Mouse (Mus musculus) stomach, embryonic 16.5 days (tissue): ENCODE data around the gene Mars2. TPM values are rescaled to one million over a fixed set of nuclear protein-coding genes. Genes with fewer than 3 reads are reported as not detected.

Experiments
- ATAC-seq: fragments of 200-750 bp; cut with Nextera tagmentation; 2 replicates; pipeline ENCODE4 v1.8.0; 2017; ENCODE audit warnings: moderate number of reproducible peaks, moderate TSS enrichment; ENCODE audit not compliant: insufficient read depth, low FRiP score
- H3K27ac ChIP-seq: fragments of 300-500 bp; sonication (generic); 2 replicates; pipeline ENCODE4 v1.5.1; 2014; ENCODE audit warnings: low read length
- H3K27me3 ChIP-seq: fragments of 300-500 bp; sonication (generic); 2 replicates; pipeline ENCODE4 v1.6.1; 2014; ENCODE audit warnings: low read length, control low read depth, mixed read lengths; ENCODE audit not compliant: control insufficient read depth, insufficient read depth
- H3K36me3 ChIP-seq: fragments of 300-500 bp; sonication (generic); 2 replicates; pipeline ENCODE4 v1.6.1; 2014; ENCODE audit warnings: low read length; ENCODE audit not compliant: control insufficient read depth, insufficient read depth
- H3K4me1 ChIP-seq: fragments of 300-500 bp; sonication (generic); 2 replicates; pipeline ENCODE4 v1.6.1; 2014; ENCODE audit warnings: low read length, control low read depth, mixed read lengths; ENCODE audit not compliant: control insufficient read depth, insufficient read depth
- H3K4me2 ChIP-seq: fragments of 300-500 bp; sonication (generic); 2 replicates; pipeline ENCODE4 v1.6.1; 2014; ENCODE audit warnings: low read depth, low read length, mixed read lengths
- H3K4me3 ChIP-seq: fragments of 300-500 bp; sonication (generic); replicated peaks from 2 replicates; pipeline ENCODE4 v1.5.1; 2014; ENCODE audit warnings: mild to moderate bottlenecking, low read length
- H3K9ac ChIP-seq: fragments of 300-500 bp; sonication (generic); 2 replicates; pipeline ENCODE4 v1.6.1; 2014; ENCODE audit warnings: low read length
- H3K9me3 ChIP-seq: fragments of 300-500 bp; sonication (generic); replicated peaks from 2 replicates; pipeline ENCODE4 v1.6.1; 2016; ENCODE audit warnings: low read length, control low read depth; ENCODE audit not compliant: control insufficient read depth
- WGBS: fragments of 180-500 bp; shearing (Covaris S2); extraction: QIAGEN DNeasy Blood & Tissue Kit; methylation state at CpG from one replicate; pipeline ENCODE4 v1.1.7; 2014; 5-methylcytosine and 5-hydroxymethylcytosine counted together
- polyA plus RNA-seq: library from polyadenylated mRNA; unstranded; fragments of >200 nt; fragmentation: Nextera tagmentation; extraction: Ambion mirVana; gene quantifications from 2 replicates; pipeline ENCODE4 v1.2.1, GENCODE M21; 2015

Mars2 gene
- polyA plus RNA-seq, 1 experiment from 2014 or later, result 3.9 TPM

- Histone ChIP-seq H3K9ac (no peak overlapping the region), H3K27ac (peak overlapping the region; percentile 62), H3K36me3 (no peaks in the 10 kb centered on the region), H3K4me2 (no peak overlapping the region), H3K4me1 (peaks cover 5% of the 10 kb centered on the region), H3K9me3 (no peaks in the 10 kb centered on the region), H3K4me3 (no peak overlapping the region), H3K27me3 (no peaks in the 10 kb centered on the region)
- WGBS, result 58% methylated on average over 18 of the region's 18 CpGs
- ATAC-seq, result peak; percentile 18; the same call in 1 of the 2 replicates
These were observed 34.9 kb upstream of the Mars2 start for GRCm38 (mm10) chr1:55201850-55202752.

GRCm38 (mm10) chr1:55205808-55206327 is 31.1 kb upstream of the Mars2 start:
- H3K9me3 ChIP-seq, result no peaks in the 10 kb centered on the region
- H3K27me3 ChIP-seq, result no peaks in the 10 kb centered on the region
- no peak overlapping the region for H3K9ac ChIP-seq
- H3K4me1 ChIP-seq, result peaks cover 5% of the 10 kb centered on the region; the same call in 1 of the 2 replicates
- no peak for ATAC-seq
- no peak overlapping the region for H3K4me3 ChIP-seq
- 76% methylated on average over 5 of the region's 5 CpGs for WGBS
- H3K36me3 ChIP-seq, result no peaks in the 10 kb centered on the region
- H3K27ac ChIP-seq, result no peak overlapping the region
- no peak overlapping the region for H3K4me2 ChIP-seq

- Histone ChIP-seq H3K27ac (no peak overlapping the region), H3K9me3 (no peaks in the 10 kb centered on the region), H3K27me3 (no peaks in the 10 kb centered on the region), H3K4me3 (no peak overlapping the region), H3K36me3 (no peaks in the 10 kb centered on the region), H3K4me2 (no peak overlapping the region), H3K4me1 (peaks cover under 1% of the 10 kb centered on the region; the same call in 1 of the 2 replicates), H3K9ac (no peak overlapping the region)
- ATAC-seq, result no peak
- 92% methylated on average over 6 of the region's 6 CpGs for WGBS
These were observed 29.4 kb upstream of the Mars2 start for GRCm38 (mm10) chr1:55207561-55207960.

- Histone ChIP-seq H3K4me1 (peaks cover 2% of the 10 kb centered on the region; the same call in 1 of the 2 replicates), H3K27me3 (no peaks in the 10 kb centered on the region), H3K36me3 (no peaks in the 10 kb centered on the region), H3K9me3 (no peaks in the 10 kb centered on the region), H3K27ac (no peak overlapping the region), H3K4me2 (no peak overlapping the region), H3K9ac (no peak overlapping the region), H3K4me3 (no peak overlapping the region)
- 69% methylated on average over 5 of the region's 5 CpGs for WGBS
- ATAC-seq, result no peak
These were observed 28.4 kb upstream of the Mars2 start for GRCm38 (mm10) chr1:55208500-55209140.

GRCm38 (mm10) chr1:55210202-55210965 is 26.6 kb upstream of the Mars2 start:
- Histone ChIP-seq H3K4me1 (peaks cover 2% of the 10 kb centered on the region; the same call in 1 of the 2 replicates), H3K9me3 (no peaks in the 10 kb centered on the region), H3K9ac (no peak overlapping the region; the same call in 1 of the 2 replicates), H3K27ac (peak overlapping the region; percentile 1; the same call in 1 of the 2 replicates), H3K4me3 (no peak overlapping the region), H3K27me3 (no peaks in the 10 kb centered on the region), H3K36me3 (no peaks in the 10 kb centered on the region), H3K4me2 (no peak overlapping the region)
- 51% methylated on average over 12 of the region's 12 CpGs for WGBS
- peak; percentile 21; the same call in 1 of the 2 replicates for ATAC-seq

GRCm38 (mm10) chr1:55211081-55211480 is 25.9 kb upstream of the Mars2 start:
- no peaks in the 10 kb centered on the region for H3K36me3 ChIP-seq
- 75% methylated on average over 8 of the region's 8 CpGs for WGBS

GRCm38 (mm10) chr1:55212771-55213170 is 24.2 kb upstream of the Mars2 start:
- Histone ChIP-seq H3K4me2 (no peak overlapping the region), H3K9ac (no peak overlapping the region), H3K4me1 (peaks cover 8% of the 10 kb centered on the region; the same call in 1 of the 2 replicates), H3K27me3 (no peaks in the 10 kb centered on the region), H3K4me3 (no peak overlapping the region), H3K27ac (no peak overlapping the region), H3K36me3 (no peaks in the 10 kb centered on the region), H3K9me3 (no peaks in the 10 kb centered on the region)
- ATAC-seq, result no peak
- WGBS, result 82% methylated on average over 4 of the region's 4 CpGs

More at GRCm38 (mm10) chr1:55211081-55211480, 25.9 kb upstream of the Mars2 start:
- Histone ChIP-seq H3K9me3 (no peaks in the 10 kb centered on the region), H3K27ac (no peak overlapping the region), H3K27me3 (no peaks in the 10 kb centered on the region), H3K4me1 (peaks cover 2% of the 10 kb centered on the region; the same call in 1 of the 2 replicates), H3K4me3 (no peak overlapping the region), H3K4me2 (no peak overlapping the region), H3K9ac (no peak overlapping the region)
- no peak for ATAC-seq

GRCm38 (mm10) chr1:55213475-55213874 is 23.5 kb upstream of the Mars2 start:
- H3K36me3 ChIP-seq, result no peaks in the 10 kb centered on the region
- no peak overlapping the region for H3K27ac ChIP-seq
- H3K4me2 ChIP-seq, result no peak overlapping the region
- H3K9me3 ChIP-seq, result no peaks in the 10 kb centered on the region
- H3K4me3 ChIP-seq, result no peak overlapping the region
- no peak overlapping the region for H3K9ac ChIP-seq
- peaks cover 8% of the 10 kb centered on the region; the same call in 1 of the 2 replicates for H3K4me1 ChIP-seq
- peak; percentile 41; the same call in 1 of the 2 replicates for ATAC-seq
- H3K27me3 ChIP-seq, result no peaks in the 10 kb centered on the region
- WGBS, result 45% methylated on average over 6 of the region's 6 CpGs
